Mouse (Mus musculus): ENCODE measurements around the gene Neurl1b. TPM values are rescaled to one million over a fixed set of nuclear protein-coding genes. Genes with fewer than 3 reads are reported as not detected.
A peak's percentile ranks its signal among the peaks of the same experiment; 100 is the strongest.

The Neurl1b gene
- total RNA-seq, 2 experiments from 2014 or later, result 8.9 to 12.3 TPM

- intact Hi-C loops (cut with DNase I), result no loop called here
- DNase-seq, result no peak
These were observed 27.6 kb downstream of the Neurl1b start for GRCm38 (mm10) chr17:26442197-26442596.

GRCm38 (mm10) chr17:26443865-26444264 is 29.2 kb downstream of the Neurl1b start:
- intact Hi-C loops (cut with DNase I), result no loop called here
- no peak for DNase-seq

GRCm38 (mm10) chr17:26449472-26449871 is 34.8 kb downstream of the Neurl1b start:
- intact Hi-C loops (cut with DNase I), result no loop called here
- DNase-seq, result no peak

GRCm38 (mm10) chr17:26451651-26452295 is 37.1 kb downstream of the Neurl1b start:
- intact Hi-C loops (cut with DNase I), result loop anchor here (1.0 to 5.0 kb wide), 4 partner anchors 34 to 175 kb away; no protein-coding TSS in a partner anchor
- peak; percentile 59 to 77 for DNase-seq

GRCm38 (mm10) chr17:26452371-26452972 is 37.8 kb downstream of the Neurl1b start:
- peak; percentile 74 to 83 for DNase-seq
- intact Hi-C loops (cut with DNase I), result loop anchor here (1.0 to 5.0 kb wide), 4 partner anchors 35 to 176 kb away; no protein-coding TSS in a partner anchor

GRCm38 (mm10) chr17:26457506-26457905 is 42.9 kb downstream of the Neurl1b start:
- DNase-seq, result no peak
- intact Hi-C loops (cut with DNase I), result no loop called here

GRCm38 (mm10) chr17:26458049-26458448 is 43.4 kb downstream of the Neurl1b start:
- intact Hi-C loops (cut with DNase I), result no loop called here
- DNase-seq, result no peak

GRCm38 (mm10) chr17:26462634-26463170 is 48.1 kb downstream of the Neurl1b start:
- intact Hi-C loops (cut with DNase I), result loop anchor here (1.0 to 5.0 kb wide), 2 partner anchors 176 to 425 kb away; no protein-coding TSS in a partner anchor

GRCm38 (mm10) chr17:26463432-26463831 is 48.8 kb downstream of the Neurl1b start:
- intact Hi-C loops (cut with DNase I), result loop anchor here (5.0 kb wide), 1 partner anchor 424 kb away; no protein-coding TSS in a partner anchor
- no peak for DNase-seq

More at GRCm38 (mm10) chr17:26462634-26463170, 48.1 kb downstream of the Neurl1b start:
- DNase-seq, result peak; percentile 80 to 88

- intact Hi-C loops (cut with DNase I), result loop anchor here (5.0 kb wide), 1 partner anchor 423 kb away; no protein-coding TSS in a partner anchor
- no peak for DNase-seq
These were observed 49.4 kb downstream of the Neurl1b start for GRCm38 (mm10) chr17:26463984-26464383.

- DNase-seq, result no peak
- intact Hi-C loops (cut with DNase I), result loop anchor here (5.0 kb wide), 1 partner anchor 423 kb away; no protein-coding TSS in a partner anchor
These were observed 49.9 kb downstream of the Neurl1b start for GRCm38 (mm10) chr17:26464481-26464880.

- DNase-seq, result peak; percentile 52 to 56
These were observed 50.3 kb downstream of the Neurl1b start for GRCm38 (mm10) chr17:26464972-26465371.

GRCm38 (mm10) chr17:26466741-26467150 is 52.1 kb downstream of the Neurl1b start:
- DNase-seq, result peak; percentile 88 to 90
- intact Hi-C loops (cut with DNase I), result loop anchor here (1.0 to 5.0 kb wide), 4 partner anchors 42 to 172 kb away; no protein-coding TSS in a partner anchor

More at GRCm38 (mm10) chr17:26464972-26465371, 50.3 kb downstream of the Neurl1b start:
- intact Hi-C loops (cut with DNase I), result loop anchor here (5.0 kb wide), 2 partner anchors 117 to 422 kb away; no protein-coding TSS in a partner anchor

- intact Hi-C loops (cut with DNase I), result loop anchor here (2.0 to 5.0 kb wide), 2 partner anchors 115 to 129 kb away; no protein-coding TSS in a partner anchor
- no peak for DNase-seq
These were observed 53.0 kb downstream of the Neurl1b start for GRCm38 (mm10) chr17:26467619-26468018.

GRCm38 (mm10) chr17:26468102-26468894 is 53.7 kb downstream of the Neurl1b start:
- no peak for DNase-seq
- intact Hi-C loops (cut with DNase I), result loop anchor here (5.0 kb wide), 1 partner anchor 114 kb away; no protein-coding TSS in a partner anchor

- intact Hi-C loops (cut with DNase I), result no loop called here
- DNase-seq, result no peak
These were observed 62.2 kb downstream of the Neurl1b start for GRCm38 (mm10) chr17:26476871-26477270.

- intact Hi-C loops (cut with DNase I), result no loop called here
- peak in 1 of 2 experiments; percentile 53 for DNase-seq
These were observed 64.0 kb downstream of the Neurl1b start for GRCm38 (mm10) chr17:26478672-26479071.

GRCm38 (mm10) chr17:26479619-26480018 is 65.0 kb downstream of the Neurl1b start:
- intact Hi-C loops (cut with DNase I), result no loop called here
- DNase-seq, result peak; percentile 58 to 60

GRCm38 (mm10) chr17:26480956-26481355 is 66.3 kb downstream of the Neurl1b start:
- no peak for DNase-seq
- intact Hi-C loops (cut with DNase I), result no loop called here

Data from heart, postnatal 14 days (tissue).